Mouse (Mus musculus): ENCODE results near the gene Fam83e.

DNA sequence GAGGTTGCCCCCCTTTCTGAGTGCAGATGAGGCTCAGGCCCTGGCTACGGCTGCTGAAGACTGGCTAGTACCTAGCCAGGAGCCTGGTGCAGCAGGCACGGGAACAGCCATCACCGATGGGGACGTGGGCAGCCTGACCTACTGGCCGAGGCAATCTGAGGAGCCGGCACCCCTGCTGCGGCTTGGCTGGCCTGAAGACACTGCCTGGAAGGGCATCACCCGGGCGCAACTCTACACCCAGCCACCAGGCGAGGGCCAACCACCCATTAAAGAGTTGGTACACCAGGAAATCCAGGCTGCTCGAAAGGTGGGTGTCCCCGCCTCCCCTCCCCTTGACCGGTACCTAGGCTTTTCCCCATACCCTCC is 1.3 kb downstream of the Fam83e start:
- TF ChIP-seq CTCF (IDR thresholded peaks at IDR 0.05; ENCODE audit: low read depth, low read length), result no peak
- no peak for TF ChIP-seq POLR2A (IDR thresholded peaks at IDR 0.05; ENCODE audit: insufficient read depth, low read length)
